Mouse (Mus musculus): Measurements from ENCODE around the gene 1700011L22Rik.

Gene 1700011L22Rik

DNA sequence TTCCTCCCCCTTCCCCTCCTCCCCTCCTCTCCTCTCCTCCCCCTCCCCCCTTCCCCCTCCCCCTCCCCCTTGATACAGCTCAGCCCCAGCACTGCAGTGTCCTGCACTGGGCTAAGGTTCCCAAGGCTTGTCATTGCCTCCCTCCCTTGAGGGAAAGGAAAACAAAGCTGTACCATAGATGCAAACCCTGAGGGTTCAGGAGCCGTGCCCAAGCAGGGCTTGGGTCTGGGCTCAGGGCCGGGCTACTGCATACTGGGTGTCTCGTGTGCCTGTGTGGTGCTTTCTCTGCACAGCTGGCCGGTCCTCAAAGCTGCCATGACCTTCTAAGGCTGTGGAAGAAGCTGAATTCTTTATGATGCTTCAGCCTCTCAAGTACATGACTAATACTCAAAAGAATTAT lies 74.8 kb downstream of the 1700011L22Rik start:
- DNase-seq (ENCODE audit: low read depth, low spot score), result no peak

DNA sequence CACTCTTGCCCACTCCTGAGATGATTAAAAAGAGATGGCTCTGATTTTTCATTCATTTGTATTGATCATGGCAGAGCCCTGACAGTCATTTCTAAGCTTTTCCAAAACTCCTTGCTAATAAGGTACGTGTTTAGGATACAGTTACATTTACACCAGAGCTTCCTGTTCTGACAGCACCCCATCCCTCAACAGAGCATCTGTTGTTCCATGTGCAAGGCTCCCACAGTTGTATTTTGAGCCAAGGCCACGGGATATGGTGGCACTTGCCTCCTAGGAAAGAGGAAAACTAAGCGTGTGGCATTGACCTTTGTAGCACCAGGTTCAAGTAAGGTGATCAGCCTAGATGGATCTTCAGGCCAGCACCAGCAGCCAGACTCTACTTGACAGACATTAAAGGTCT lies 83.1 kb downstream of the 1700011L22Rik start:
- no peak for DNase-seq (ENCODE audit: low read depth, low spot score)

DNA sequence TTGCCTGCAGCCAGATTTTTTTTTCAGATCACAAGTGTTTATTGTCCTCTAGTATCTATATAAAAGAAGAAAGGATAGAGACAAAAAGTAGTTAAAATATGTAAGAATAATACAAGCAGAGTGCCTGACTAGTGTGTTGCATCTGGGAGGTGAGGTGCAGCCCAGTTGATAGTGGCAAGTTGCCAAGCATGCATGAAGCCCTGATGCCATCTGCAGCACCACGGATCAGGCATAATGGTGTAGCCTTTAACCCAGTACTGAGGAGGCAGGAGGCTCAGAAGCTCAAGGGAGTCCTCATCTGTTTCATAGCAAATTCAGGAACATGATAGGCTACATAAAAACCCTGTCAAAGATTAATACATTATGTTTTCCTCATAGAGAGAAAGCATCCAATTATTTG lies 84.0 kb downstream of the 1700011L22Rik start:
- DNase-seq (ENCODE audit: low read depth, low spot score), result no peak

DNA sequence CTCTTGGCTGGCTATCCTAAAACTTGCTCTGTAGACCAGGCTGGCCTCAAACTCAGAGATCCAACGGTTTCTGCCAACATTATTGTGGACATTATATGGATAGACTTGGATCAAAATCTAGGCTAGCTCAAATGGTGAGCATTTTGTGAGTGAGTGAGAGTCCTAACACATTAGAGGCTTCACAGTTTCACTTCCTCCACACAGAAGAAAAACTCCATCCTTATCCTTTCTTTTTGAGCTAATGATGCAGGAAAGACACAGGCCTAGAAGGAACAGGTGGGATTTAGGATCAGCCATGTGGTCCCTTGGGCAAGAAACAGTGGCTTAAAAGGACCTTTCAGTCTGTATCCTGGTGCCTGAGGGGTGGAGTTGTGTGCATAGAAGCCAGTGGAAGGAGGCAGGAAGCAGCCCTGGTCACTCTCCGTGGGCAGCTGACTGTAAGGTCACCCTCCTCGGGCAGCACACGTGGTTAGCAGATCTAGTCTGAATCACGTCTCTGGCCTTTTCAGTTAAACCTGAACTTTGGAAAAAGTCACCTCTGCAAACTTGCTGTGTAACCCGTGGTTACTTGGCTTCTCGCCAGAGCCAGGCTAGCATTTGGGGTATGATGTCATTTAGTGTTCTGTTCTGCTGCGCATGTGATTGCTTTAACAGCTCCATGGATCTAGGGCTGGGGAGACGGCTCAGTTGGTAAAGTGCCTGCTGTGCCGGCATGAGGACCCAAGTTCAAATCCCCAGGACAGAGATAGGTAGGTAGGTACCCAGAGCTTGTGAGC lies 85.6 kb downstream of the 1700011L22Rik start:
- DNase-seq (ENCODE audit: low read depth, low spot score), result no peak

DNA sequence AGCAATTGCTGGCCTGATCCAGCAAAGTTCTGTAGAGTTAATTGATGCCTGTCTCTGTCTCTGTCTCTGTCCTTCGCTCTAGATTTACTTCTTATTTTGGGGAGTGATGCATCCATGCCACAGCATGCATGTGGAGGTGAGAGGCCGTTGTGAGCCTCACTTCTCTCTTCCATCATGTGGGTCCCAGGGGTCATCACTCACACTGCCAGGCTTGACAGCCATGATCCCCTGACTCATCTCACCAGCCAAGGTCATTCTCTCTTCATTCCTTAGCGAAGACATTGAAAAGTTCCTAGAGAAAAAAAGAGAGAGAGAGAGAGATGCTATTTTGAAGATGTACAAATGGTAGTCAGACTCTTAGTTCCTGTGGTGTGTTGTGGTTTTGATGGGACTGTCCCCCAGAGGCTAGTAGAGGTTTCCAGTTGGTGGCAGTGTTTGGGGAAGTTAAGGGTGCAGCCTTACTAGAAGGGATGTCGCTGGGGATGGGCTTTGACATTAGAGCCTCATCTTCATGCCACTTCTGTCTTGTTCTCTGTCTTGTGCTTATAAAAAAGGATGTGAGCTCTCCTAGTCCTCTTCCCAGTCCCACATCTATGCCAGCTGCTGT lies 87.1 kb downstream of the 1700011L22Rik start:
- no peak for DNase-seq (ENCODE audit: low read depth, low spot score)
